Mouse (Mus musculus) MEL (cell line): ENCODE data around the gene Baiap2l2. TPM values are rescaled to one million over a fixed set of nuclear protein-coding genes. Genes with fewer than 3 reads are reported as not detected.

Source experiments
- DNase-seq: peaks from one replicate; pipeline ENCODE4 v3.0.0; 2011; ENCODE audit warnings: low read depth, low spot score
- H3K27ac ChIP-seq: 2 replicates; pipeline ENCODE4 v1.5.1; 2012; ENCODE audit warnings: low read depth, mild to moderate bottlenecking, control low read depth, low read length, moderate library complexity; ENCODE audit not compliant: control insufficient read depth
- H3K27me3 ChIP-seq, 2 experiments: fragments of 150-350 bp in 1 of 2; sonication (generic) in 1 of 2; 2 replicates each; pipeline ENCODE4 v1.6.1; 2012; ENCODE audit warnings: low read length in 2 of 2, mild to moderate bottlenecking in 2 of 2, improper control_type of control experiment in 1 of 2, moderate library complexity in 1 of 2; ENCODE audit not compliant: insufficient read depth in 2 of 2, control insufficient read depth in 1 of 2
- H3K36me3 ChIP-seq, 2 experiments: 2 replicates each; pipeline ENCODE4 v1.6.1; 2012 to 2014; ENCODE audit warnings: low read length in 2 of 2, improper control_type of control experiment in 1 of 2, inconsistent platforms in 1 of 2, mild to moderate bottlenecking in 1 of 2; ENCODE audit not compliant: insufficient read depth in 2 of 2, control insufficient read depth in 1 of 2
- H3K4me1 ChIP-seq, 2 experiments: fragments of 150-350 bp in 1 of 2; sonication (generic) in 1 of 2; 2 replicates each; pipeline ENCODE4 v1.6.1; 2012; ENCODE audit warnings: low read length in 2 of 2, improper control_type of control experiment in 1 of 2, mild to moderate bottlenecking in 1 of 2; ENCODE audit not compliant: insufficient read depth in 2 of 2, control insufficient read depth in 1 of 2
- H3K4me3 ChIP-seq, 2 experiments: fragments of 150-350 bp in 1 of 2; sonication (generic) in 1 of 2; 2 replicates each; pipeline ENCODE4 v1.5.1; 2012; ENCODE audit warnings: low read depth in 2 of 2, low read length in 2 of 2, mild to moderate bottlenecking in 2 of 2, moderate library complexity in 2 of 2, control low read depth in 1 of 2, improper control_type of control experiment in 1 of 2; ENCODE audit not compliant: control insufficient read depth in 1 of 2, insufficient read depth in 1 of 2
- H3K79me2 ChIP-seq: 2 replicates; pipeline ENCODE4 v1.6.1; 2012; ENCODE audit warnings: mild to moderate bottlenecking, low read length, moderate library complexity; ENCODE audit not compliant: control insufficient read depth, poor library complexity, insufficient read depth
- H3K9ac ChIP-seq: 2 replicates; pipeline ENCODE4 v1.6.1; 2012; ENCODE audit warnings: low read depth, mild to moderate bottlenecking, control low read depth, low read length, moderate library complexity; ENCODE audit not compliant: control insufficient read depth, poor library complexity, severe bottlenecking
- H3K9me3 ChIP-seq: fragments of 150-350 bp; sonication (generic); replicated peaks from 2 replicates; pipeline ENCODE4 v1.6.1; 2012; ENCODE audit warnings: mild to moderate bottlenecking, low read length, improper control_type of control experiment, moderate library complexity; ENCODE audit not compliant: insufficient read depth
- BHLHE40 ChIP-seq: IDR thresholded peaks from 2 replicates; pipeline ENCODE4 v1.6.1; 2012; ENCODE audit warnings: low read depth, mild to moderate bottlenecking, inconsistent platforms, low read length, improper control_type of control experiment, borderline replicate concordance
- CTCF ChIP-seq, 3 experiments: IDR thresholded peaks in 2 of 3; conservative IDR thresholded peaks in 1 of 3; 2 replicates each; pipeline ENCODE4 v1.5.1; 2011 to 2012; ENCODE audit warnings: low read length in 3 of 3, low read depth in 2 of 3, mild to moderate bottlenecking in 2 of 3, improper control_type of control experiment in 1 of 3, inconsistent platforms in 1 of 3, mixed read lengths in 1 of 3, moderate library complexity in 1 of 3; ENCODE audit not compliant: control insufficient read depth in 1 of 3, insufficient read depth in 1 of 3, poor library complexity in 1 of 3, severe bottlenecking in 1 of 3
- E2F4 ChIP-seq: IDR thresholded peaks from 2 replicates; pipeline ENCODE4 v1.6.1; 2011; ENCODE audit warnings: low read depth, low read length, improper control_type of control experiment, borderline replicate concordance
- ELF1 ChIP-seq: IDR thresholded peaks from 2 replicates; pipeline ENCODE4 v1.6.1; 2014; ENCODE audit warnings: low read depth, mild to moderate bottlenecking, inconsistent platforms, low read length, improper control_type of control experiment, moderate library complexity
- EP300 ChIP-seq, 2 experiments: IDR thresholded peaks; 2 replicates each; pipeline ENCODE4 v1.6.1; 2011; ENCODE audit warnings: improper control_type of control experiment in 2 of 2, low read length in 2 of 2, low read depth in 1 of 2, mild to moderate bottlenecking in 1 of 2
- ETS1 ChIP-seq: IDR thresholded peaks from 2 replicates; pipeline ENCODE4 v1.6.1; 2012; ENCODE audit warnings: low read depth, mild to moderate bottlenecking, inconsistent platforms, low read length, improper control_type of control experiment, moderate library complexity
- GABPA ChIP-seq: IDR thresholded peaks from 2 replicates; pipeline ENCODE4 v1.6.1; 2012; ENCODE audit warnings: low read depth, mild to moderate bottlenecking, inconsistent platforms, low read length, improper control_type of control experiment, moderate library complexity
- GATA1 ChIP-seq: IDR thresholded peaks from 2 replicates; pipeline ENCODE4 v1.6.1; 2011; ENCODE audit warnings: low read depth, low read length, improper control_type of control experiment
- JUND ChIP-seq: IDR thresholded peaks from 2 replicates; pipeline ENCODE4 v1.6.1; 2011; ENCODE audit warnings: low read depth, mild to moderate bottlenecking, improper control_type of control experiment, low read length
- KAT2A ChIP-seq: conservative IDR thresholded peaks from 2 replicates; pipeline ENCODE4 v1.6.1; 2012; ENCODE audit warnings: low read depth, low read length, improper control_type of control experiment, inconsistent platforms
- MAFK ChIP-seq: IDR thresholded peaks from 2 replicates; pipeline ENCODE4 v1.6.1; 2011; ENCODE audit warnings: low read depth, mild to moderate bottlenecking, low read length, improper control_type of control experiment, borderline replicate concordance
- MAX ChIP-seq: IDR thresholded peaks from 2 replicates; pipeline ENCODE4 v1.6.1; 2011; ENCODE audit warnings: low read length, improper control_type of control experiment
- MAZ ChIP-seq: IDR thresholded peaks from 2 replicates; pipeline ENCODE4 v1.6.1; 2012; ENCODE audit warnings: low read depth, mild to moderate bottlenecking, inconsistent platforms, low read length, improper control_type of control experiment
- MXI1 ChIP-seq: IDR thresholded peaks from 2 replicates; pipeline ENCODE4 v1.6.1; 2011; ENCODE audit warnings: mild to moderate bottlenecking, low read depth, low read length, improper control_type of control experiment
- MYC ChIP-seq: IDR thresholded peaks from 2 replicates; pipeline ENCODE4 v1.6.1; 2011; ENCODE audit warnings: low read depth, mild to moderate bottlenecking, low read length, improper control_type of control experiment, moderate library complexity
- NRF1 ChIP-seq: IDR thresholded peaks from 2 replicates; pipeline ENCODE4 v1.6.1; 2014; ENCODE audit warnings: low read depth, mild to moderate bottlenecking, inconsistent platforms, low read length, improper control_type of control experiment, moderate library complexity; ENCODE audit not compliant: poor library complexity, insufficient read depth, severe bottlenecking
- POLR2A ChIP-seq, 2 experiments: IDR thresholded peaks; 2 replicates each; pipeline ENCODE4 v1.6.1; 2011 to 2012; ENCODE audit warnings: low read length in 2 of 2, mild to moderate bottlenecking in 2 of 2, control low read depth in 1 of 2, improper control_type of control experiment in 1 of 2, low read depth in 1 of 2, moderate library complexity in 1 of 2; ENCODE audit not compliant: control insufficient read depth in 1 of 2, insufficient read depth in 1 of 2, poor library complexity in 1 of 2
- POLR2AphosphoS2 ChIP-seq: IDR thresholded peaks from 2 replicates; pipeline ENCODE4 v1.6.1; 2011; ENCODE audit warnings: low read length, improper control_type of control experiment
- POLR2AphosphoS5 ChIP-seq: IDR thresholded peaks from 2 replicates; pipeline ENCODE4 v1.6.1; 2012; ENCODE audit warnings: low read depth, borderline replicate concordance, mild to moderate bottlenecking, inconsistent platforms, low read length, moderate library complexity, mixed read lengths
- RAD21 ChIP-seq: IDR thresholded peaks from 2 replicates; pipeline ENCODE4 v1.6.1; 2011; ENCODE audit warnings: mild to moderate bottlenecking, low read depth, low read length, improper control_type of control experiment
- RCOR1 ChIP-seq: IDR thresholded peaks from 2 replicates; pipeline ENCODE4 v1.6.1; 2012; ENCODE audit warnings: low read depth, mild to moderate bottlenecking, inconsistent platforms, low read length, improper control_type of control experiment
- SIN3A ChIP-seq: IDR thresholded peaks from 2 replicates; pipeline ENCODE4 v1.6.1; 2012; ENCODE audit warnings: low read length, improper control_type of control experiment, inconsistent platforms
- SMC3 ChIP-seq: IDR thresholded peaks from 2 replicates; pipeline ENCODE4 v1.6.1; 2011; ENCODE audit warnings: low read depth, low read length, improper control_type of control experiment
- TAL1 ChIP-seq: IDR thresholded peaks from 2 replicates; pipeline ENCODE4 v1.6.1; 2012; ENCODE audit warnings: mild to moderate bottlenecking, inconsistent platforms, low read length, moderate library complexity, mixed read lengths
- TBP ChIP-seq: IDR thresholded peaks from 2 replicates; pipeline ENCODE4 v1.8.0; 2011; ENCODE audit warnings: low read depth, low read length, improper control_type of control experiment
- TCF12 ChIP-seq: IDR thresholded peaks from 2 replicates; pipeline ENCODE4 v1.6.1; 2014; ENCODE audit warnings: low read depth, mild to moderate bottlenecking, inconsistent platforms, low read length, improper control_type of control experiment, moderate library complexity
- UBTF ChIP-seq: IDR thresholded peaks from 2 replicates; pipeline ENCODE4 v1.6.1; 2012; ENCODE audit warnings: low read depth, mild to moderate bottlenecking, inconsistent platforms, low read length, improper control_type of control experiment, moderate library complexity, borderline replicate concordance; ENCODE audit not compliant: insufficient read depth
- USF1 ChIP-seq: IDR thresholded peaks from 2 replicates; pipeline ENCODE4 v1.6.1; 2014; ENCODE audit warnings: low read depth, mild to moderate bottlenecking, inconsistent platforms, low read length, improper control_type of control experiment, moderate library complexity
- USF2 ChIP-seq, 2 experiments: IDR thresholded peaks; 2 replicates each; pipeline ENCODE4 v1.6.1; 2011 to 2012; ENCODE audit warnings: improper control_type of control experiment in 2 of 2, low read length in 2 of 2, borderline replicate concordance in 1 of 2, inconsistent platforms in 1 of 2, low read depth in 1 of 2, mild to moderate bottlenecking in 1 of 2; ENCODE audit not compliant: insufficient read depth in 1 of 2
- ZC3H11A ChIP-seq: IDR thresholded peaks from 2 replicates; pipeline ENCODE4 v1.6.1; 2012; ENCODE audit warnings: low read depth, mild to moderate bottlenecking, inconsistent platforms, low read length, improper control_type of control experiment
- ZKSCAN1 ChIP-seq: IDR thresholded peaks from 2 replicates; pipeline ENCODE4 v1.6.1; 2012; ENCODE audit warnings: low read depth, mild to moderate bottlenecking, inconsistent platforms, low read length, improper control_type of control experiment, moderate library complexity
- ZMIZ1 ChIP-seq: IDR thresholded peaks from 2 replicates; pipeline ENCODE4 v1.6.1; 2012; ENCODE audit warnings: low read depth, mild to moderate bottlenecking, inconsistent platforms, low read length, improper control_type of control experiment, moderate library complexity
- ZNF384 ChIP-seq: IDR thresholded peaks from 2 replicates; pipeline ENCODE4 v1.6.1; 2012; ENCODE audit warnings: low read depth, mild to moderate bottlenecking, inconsistent platforms, low read length, improper control_type of control experiment
- polyA plus RNA-seq, 2 experiments: library from polyadenylated mRNA; stranded (reverse) in 1 of 2; unstranded in 1 of 2; fragments of >175 nt in 1 of 2; fragments of >200 nt in 1 of 2; gene quantifications; 2 replicates each; pipeline versions ENCODE4 v1.2.1 to v1.2.4; 2012; ENCODE audit warnings: low replicate concordance in 2 of 2, low read depth in 1 of 2; ENCODE audit not compliant: insufficient read length in 2 of 2, insufficient read depth in 1 of 2, missing spikeins in 1 of 2
- total RNA-seq: library from RNA; depleted of rRNA; stranded (reverse); fragments of 300-350 nt; gene quantifications from 2 replicates; pipeline ENCODE4 v1.2.3, GENCODE M21; 2012

Gene Baiap2l2
- total and polyA plus RNA-seq, 3 experiments, result 0.60 to 1.1 TPM; not detected in 1

DNA sequence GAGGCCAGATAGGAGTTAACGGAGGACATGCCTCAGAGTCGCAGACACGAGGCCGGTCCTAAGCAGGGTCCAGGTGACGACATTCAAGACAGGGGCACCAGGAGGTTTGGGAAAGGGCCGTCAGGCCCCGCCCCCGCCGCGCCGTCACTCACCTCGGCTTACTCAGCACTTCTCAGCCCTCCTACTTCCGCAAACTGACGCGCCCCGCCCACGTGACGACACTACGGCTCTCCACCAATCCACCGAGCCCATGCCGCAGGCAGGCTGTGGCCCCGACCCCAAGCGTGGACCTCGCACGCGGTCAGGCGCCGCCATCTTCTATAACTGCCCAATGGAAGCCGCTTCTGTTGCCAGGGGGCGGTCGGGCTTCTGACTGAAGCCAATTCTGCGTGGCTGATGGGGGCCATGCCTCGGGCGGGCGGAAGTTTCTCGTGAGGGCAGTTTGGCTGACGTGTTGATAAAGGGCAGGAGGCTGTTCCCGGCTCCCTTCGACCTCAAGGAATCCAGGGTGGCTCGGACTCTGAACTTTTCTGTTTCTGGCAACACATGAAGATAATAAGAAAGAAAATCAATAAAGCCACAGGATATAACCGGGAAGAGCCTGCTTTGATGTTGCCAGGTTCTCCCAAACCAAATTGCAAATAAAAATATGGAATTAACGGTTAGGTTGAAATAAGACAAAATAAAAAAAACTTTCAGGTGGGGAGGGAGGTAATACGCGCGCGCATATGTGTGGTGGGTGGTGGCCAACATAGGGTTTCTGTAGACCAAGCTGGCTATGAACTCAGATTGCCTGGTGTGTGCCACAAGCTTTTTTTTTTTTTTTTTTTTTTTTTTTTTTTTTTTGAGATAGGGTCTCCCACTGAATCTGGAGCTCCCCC lies 43.0 kb upstream of the Baiap2l2 start, which contains the start of gene Pla2g6:
TSS of gene Pla2g6 (minus strand) at position 333 of the 881 bp plus-strand sequence.
- no peaks in the 10 kb centered on the region for H3K27me3 ChIP-seq
- peaks cover 28% of the 10 kb centered on the region for H3K79me2 ChIP-seq
- peak; percentile 100 for DNase-seq
- peaks cover 0 to 19% of the 10 kb centered on the region in 2 experiments; a peak in 2 of 4 replicates for H3K36me3 ChIP-seq
- H3K4me3 ChIP-seq, result peak within 1 kb of the TSS; percentile 75 to 99
- peaks cover 4 to 32% of the 10 kb centered on the region in 2 experiments for H3K4me1 ChIP-seq
- no peaks in the 10 kb centered on the region for H3K9me3 ChIP-seq
- H3K9ac ChIP-seq, result peak within 1 kb of the TSS; percentile 93
- peak within 1 kb of the TSS; percentile 89 for H3K27ac ChIP-seq
- peak; percentile 60 for TF ChIP-seq TBP
- TF ChIP-seq KAT2A, result peak; percentile 70; the same call in 1 of the 2 replicates
- peak in 1 of 2 experiments; percentile 22; a peak in 1 of 4 replicates for TF ChIP-seq EP300 (IDR thresholded peaks at IDR 0.05; ENCODE audit: low read depth in 1 of 2, low read length in 2 of 2)
- TF ChIP-seq ZMIZ1, result peak; percentile 41; the same call in 1 of the 2 replicates
- peak in 1 of 2 experiments; percentile 74; a peak in 2 of 4 replicates for TF ChIP-seq USF2 (IDR thresholded peaks at IDR 0.05; ENCODE audit: borderline replicate concordance in 1 of 2, insufficient read depth in 1 of 2, low read depth in 1 of 2, low read length in 2 of 2)
- peak; percentile 95 for TF ChIP-seq USF1
- peak; percentile 93 for TF ChIP-seq ZNF384
- TF ChIP-seq SMC3, result no peak
- no peak for TF ChIP-seq JUND
- TF ChIP-seq ZC3H11A, result no peak
- peak; percentile 21; the same call in 1 of the 2 replicates for TF ChIP-seq GATA1
- TF ChIP-seq ETS1, result peak; percentile 78
- no peak; the same call in 1 of the 2 replicates for TF ChIP-seq MAZ
- 0 out of 2 replicates have a peak, but pooled peaks have one; percentile 59 for TF ChIP-seq GABPA
- TF ChIP-seq SIN3A, result peak; percentile 94
- no peak for TF ChIP-seq RAD21
- TF ChIP-seq MAFK, result peak; percentile 95
- peak in 1 of 2 experiments; percentile 88; a peak in 2 of 4 replicates for TF ChIP-seq POLR2A (IDR thresholded peaks at IDR 0.05; ENCODE audit: control insufficient read depth in 1 of 2, insufficient read depth in 1 of 2, low read depth in 1 of 2, low read length in 2 of 2, poor library complexity in 1 of 2)
- TF ChIP-seq POLR2AphosphoS5, result no peak
- TF ChIP-seq POLR2AphosphoS2, result peak; percentile 62; the same call in 1 of the 2 replicates
- no peak for TF ChIP-seq TAL1
- TF ChIP-seq RCOR1, result no peak
- TF ChIP-seq MAX, result peak; percentile 97
- TF ChIP-seq UBTF, result no peak
- TF ChIP-seq MXI1, result peak; percentile 91
- TF ChIP-seq CTCF (IDR thresholded peaks at IDR 0.05 in 2 of 3, conservative IDR thresholded peaks at IDR 0.05 in 1 of 3; ENCODE audit: control insufficient read depth in 1 of 3, insufficient read depth in 1 of 3, low read depth in 2 of 3, low read length in 3 of 3, poor library complexity in 1 of 3, severe bottlenecking in 1 of 3), result no peak
- peak; percentile 23; the same call in 1 of the 2 replicates for TF ChIP-seq TCF12
- TF ChIP-seq NRF1, result peak; percentile 36; the same call in 1 of the 2 replicates
- peak; percentile 97 for TF ChIP-seq ELF1
- TF ChIP-seq E2F4, result no peak
- no peak for TF ChIP-seq BHLHE40
- TF ChIP-seq ZKSCAN1, result no peak; the same call in 1 of the 2 replicates
- peak; percentile 94; the same call in 1 of the 2 replicates for TF ChIP-seq MYC
